Mouse (Mus musculus) embryo, embryonic 10 days (tissue): Measurements from ENCODE around the gene Mapk13.
"Not testable (repeated sequence)": the region's sequence is repeated elsewhere in the genome, so short reads cannot be mapped to it uniquely, and the experiment has no call there.

ENCODE experiments used
- DNase-seq: peaks from one replicate; pipeline ENCODE4 v3.0.0-alpha.2; 2015; ENCODE audit warnings: low spot score

The Mapk13 gene

GRCm38 (mm10) chr17:28769121-28769874 is at the start of gene Mapk13:
Gene Mapk13 (plus strand): TSS chr17:28769297.
- DNase-seq = no peak

DNA sequence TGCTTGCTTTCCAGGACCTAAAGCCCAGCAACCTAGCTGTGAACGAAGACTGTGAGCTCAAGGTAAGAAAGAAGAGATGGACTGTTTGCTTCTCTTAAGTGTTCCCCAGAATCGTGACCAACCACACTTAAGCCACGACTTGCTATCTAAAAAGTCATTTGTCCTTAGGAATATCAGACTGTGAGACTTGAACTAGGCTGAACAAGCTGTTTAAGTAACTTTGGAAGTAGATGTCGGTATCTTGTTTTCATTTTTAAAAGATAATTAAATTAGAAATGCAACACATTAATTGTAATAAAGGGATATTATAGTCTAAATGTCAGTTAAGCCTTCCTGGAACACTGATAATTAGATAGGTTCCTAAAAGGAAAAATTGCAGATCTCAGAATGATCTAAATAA is 43.3 kb upstream of the Mapk13 start, which contains the start of gene AC170998.1:
TSS of gene AC170998.1 (plus strand) at position 301 of the 400 bp plus-strand sequence.
- no peak for DNase-seq

GRCm38 (mm10) chr17:28727511-28727910 is 41.6 kb upstream of the Mapk13 start:
- DNase-seq = not testable (repeated sequence)

GRCm38 (mm10) chr17:28735317-28736105 is 33.6 kb upstream of the Mapk13 start:
- no peak for DNase-seq

GRCm38 (mm10) chr17:28736486-28736885 is 32.6 kb upstream of the Mapk13 start:
- DNase-seq = no peak

- DNase-seq = no peak
Measured at GRCm38 (mm10) chr17:28737973-28738372, 31.1 kb upstream of the Mapk13 start.

DNA sequence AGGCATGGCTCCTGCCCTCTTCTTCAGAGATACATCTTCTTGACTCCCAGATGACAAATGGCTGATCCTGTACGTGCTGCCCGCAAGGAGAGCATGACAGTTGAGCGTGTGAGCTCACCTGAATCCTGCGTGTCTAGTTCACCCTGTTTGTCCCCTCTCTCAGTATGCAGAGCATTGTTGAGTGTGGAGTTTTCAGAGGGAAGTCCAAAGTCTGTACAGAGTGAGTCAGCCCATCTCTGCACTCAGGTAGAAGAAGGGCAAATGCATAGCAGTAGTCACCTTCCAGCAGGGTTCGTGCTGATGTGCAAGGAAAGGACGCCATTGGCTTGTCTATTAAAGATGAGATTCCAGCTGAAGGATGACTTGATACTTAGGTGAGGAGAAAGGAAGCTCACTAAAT is 29.9 kb upstream of the Mapk13 start:
- no peak for DNase-seq

GRCm38 (mm10) chr17:28743145-28743866 is 25.8 kb upstream of the Mapk13 start:
- DNase-seq = no peak

GRCm38 (mm10) chr17:28743916-28744315 is 25.2 kb upstream of the Mapk13 start:
- DNase-seq = peak; percentile 21

DNA sequence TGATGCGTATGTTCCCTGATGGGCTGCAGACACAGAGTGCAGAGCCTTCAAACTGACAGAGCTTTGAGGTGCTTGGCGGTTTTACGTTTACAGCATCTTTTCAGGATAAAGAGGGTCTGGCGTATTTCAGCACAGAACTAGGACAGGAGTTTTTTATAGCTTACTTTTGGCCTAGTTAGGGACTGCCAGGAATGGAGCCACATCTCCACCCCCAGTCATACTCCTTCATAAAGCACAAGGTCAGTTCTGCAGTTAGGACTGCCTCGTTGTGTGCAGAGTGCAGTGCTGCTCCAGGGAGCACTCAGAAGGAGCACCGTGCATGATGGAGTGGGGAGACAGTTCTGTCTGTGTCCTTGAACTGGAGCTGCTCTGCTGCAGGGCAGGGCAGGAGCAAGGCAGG is 23.3 kb upstream of the Mapk13 start:
- DNase-seq = no peak

- DNase-seq = no peak
Measured at GRCm38 (mm10) chr17:28748001-28748400, 21.1 kb upstream of the Mapk13 start.

DNA sequence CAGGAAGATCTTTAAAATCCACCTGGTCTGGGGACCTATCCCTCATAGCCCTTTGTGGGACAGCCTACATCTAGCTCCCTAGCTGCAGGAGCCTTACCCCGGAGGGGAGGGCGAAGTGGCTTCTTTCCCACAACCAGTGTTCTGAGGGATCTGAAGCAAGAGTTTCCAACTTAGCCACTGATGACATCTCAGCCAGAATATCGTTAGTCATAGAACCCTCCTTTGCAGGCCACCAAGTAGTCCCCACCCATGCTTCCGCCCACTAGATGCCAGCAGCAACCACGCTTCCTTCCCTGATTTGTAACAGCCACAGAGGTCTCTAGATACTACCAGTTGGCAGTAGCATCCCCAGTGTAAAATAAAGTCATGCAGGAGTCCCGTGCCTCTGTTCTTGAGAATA is 18.5 kb upstream of the Mapk13 start:
- DNase-seq = no peak

- no peak for DNase-seq
Measured at GRCm38 (mm10) chr17:28756447-28756846, 12.7 kb upstream of the Mapk13 start.

- DNase-seq = no peak
Measured at GRCm38 (mm10) chr17:28757470-28757869, 11.6 kb upstream of the Mapk13 start.

DNA sequence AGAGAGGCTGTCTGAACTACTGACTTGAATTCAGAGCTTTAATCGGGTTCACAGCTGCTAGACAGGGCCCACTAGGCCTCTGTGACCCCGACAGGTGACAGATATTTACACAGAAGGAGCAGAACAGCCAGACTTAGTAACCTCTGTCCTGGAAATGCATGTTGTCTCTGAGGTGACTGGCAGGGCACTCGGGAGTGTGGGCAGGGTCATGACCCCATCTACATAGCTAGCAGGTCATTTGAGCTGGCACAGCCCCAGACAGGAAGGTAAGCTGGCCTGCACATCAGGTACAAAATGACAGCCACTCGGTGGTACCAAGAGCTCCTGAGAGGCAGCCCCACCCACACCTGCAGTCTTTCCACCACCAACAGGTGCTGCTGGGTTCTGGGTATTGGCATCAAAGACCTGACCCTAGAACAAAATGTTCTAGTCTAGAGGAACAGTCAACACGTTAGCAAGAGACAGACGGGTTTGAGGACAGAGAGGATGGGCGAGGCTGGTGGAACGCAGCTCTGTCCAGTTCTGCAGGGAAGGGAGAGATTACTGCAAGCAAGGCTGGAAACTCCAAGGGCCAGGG is 8.3 kb upstream of the Mapk13 start:
- no peak for DNase-seq

- DNase-seq = peak; percentile 74
Measured at GRCm38 (mm10) chr17:28761871-28762270, 7.2 kb upstream of the Mapk13 start.

GRCm38 (mm10) chr17:28766203-28766602 is 2.9 kb upstream of the Mapk13 start:
- DNase-seq = no peak

GRCm38 (mm10) chr17:28766781-28767515 is 2.1 kb upstream of the Mapk13 start:
- DNase-seq = no peak

DNA sequence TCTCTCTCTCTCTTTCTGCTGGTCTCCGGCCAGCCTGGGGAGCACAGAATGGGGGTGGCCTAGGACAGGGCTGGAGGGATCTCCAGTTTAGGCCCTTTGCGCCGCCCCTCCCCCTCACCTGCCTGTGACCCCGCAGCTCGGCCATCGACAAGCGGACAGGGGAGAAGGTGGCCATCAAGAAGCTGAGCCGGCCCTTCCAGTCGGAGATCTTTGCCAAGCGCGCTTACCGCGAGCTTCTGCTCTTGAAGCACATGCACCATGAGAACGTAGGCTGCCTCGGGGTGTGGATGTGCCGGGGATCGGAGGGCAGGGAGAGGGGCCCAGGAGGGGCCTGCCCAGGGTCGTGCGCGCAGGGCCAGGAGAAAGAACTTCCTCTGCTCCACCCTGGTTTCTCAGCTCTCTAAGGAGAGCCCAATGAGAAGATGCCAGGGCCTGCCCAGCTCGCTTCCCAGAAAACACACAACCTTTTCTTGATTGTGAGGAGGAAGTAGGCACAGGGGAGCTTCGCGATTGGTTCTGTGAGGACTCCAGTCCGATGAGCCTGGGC is 851 bp downstream of the Mapk13 start:
- peak; percentile 39 for DNase-seq

DNA sequence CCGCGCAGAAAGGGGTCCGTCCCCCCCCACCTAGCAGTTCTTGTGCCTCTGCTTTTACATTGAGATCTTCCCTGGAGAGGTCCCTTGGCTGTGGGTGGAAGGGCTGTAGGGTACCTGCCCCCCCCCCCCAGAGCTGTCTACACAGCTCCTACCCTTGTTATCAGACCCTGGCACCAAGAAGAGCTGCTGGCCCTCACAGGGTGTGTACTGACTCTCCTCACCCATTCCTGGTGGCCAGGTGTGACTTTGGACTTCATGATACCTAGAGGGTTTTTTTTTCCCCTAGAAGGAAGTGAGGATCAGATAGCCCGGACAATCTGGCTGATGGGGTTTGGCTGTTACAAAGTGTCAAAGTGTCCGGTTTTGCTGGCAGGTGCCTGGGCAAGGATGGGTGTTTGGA is 2.2 kb downstream of the Mapk13 start:
- DNase-seq = no peak

- DNase-seq = not testable (repeated sequence)
Measured at GRCm38 (mm10) chr17:28774303-28774702, 5.2 kb downstream of the Mapk13 start.
